Mouse (Mus musculus) cerebellum, adult 8-10 months (tissue): Measurements from ENCODE around the gene Eef1e1.
"Not testable (repeated sequence)": the region's sequence is repeated elsewhere in the genome, so short reads cannot be mapped to it uniquely, and the experiment has no call there.

Source experiments
- DNase-seq: peaks from one replicate; pipeline ENCODE4 v3.0.0; 2022

Gene Eef1e1

DNA sequence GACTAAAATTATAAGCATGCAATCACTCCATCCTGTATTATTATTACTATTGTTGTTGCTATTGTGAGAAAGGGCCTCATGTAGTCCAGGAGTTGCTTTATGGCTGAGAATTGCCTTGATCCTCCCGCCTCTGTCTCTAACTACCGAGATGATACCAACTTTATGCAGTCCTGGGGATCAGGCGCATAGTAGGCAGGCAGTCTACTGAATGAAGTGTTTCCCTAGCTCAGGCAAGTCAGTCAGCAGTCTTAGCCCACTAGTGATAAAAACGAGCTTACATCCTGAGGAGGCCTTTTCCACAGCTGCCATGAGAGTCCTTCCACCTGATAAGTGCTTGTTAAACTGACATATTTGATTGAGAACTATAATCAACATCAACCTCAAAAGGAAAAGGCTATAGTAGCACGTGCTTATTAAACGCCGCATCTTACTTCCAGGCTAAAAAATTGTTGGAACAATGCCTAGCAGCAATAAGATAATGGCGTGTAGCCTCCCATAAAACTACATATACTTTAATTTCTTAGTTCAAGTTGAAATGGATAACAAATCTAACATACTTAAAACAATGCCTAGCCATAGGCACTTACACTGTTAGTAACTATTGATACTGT is 34.5 kb downstream of the Eef1e1 start:
- DNase-seq = no peak

DNA sequence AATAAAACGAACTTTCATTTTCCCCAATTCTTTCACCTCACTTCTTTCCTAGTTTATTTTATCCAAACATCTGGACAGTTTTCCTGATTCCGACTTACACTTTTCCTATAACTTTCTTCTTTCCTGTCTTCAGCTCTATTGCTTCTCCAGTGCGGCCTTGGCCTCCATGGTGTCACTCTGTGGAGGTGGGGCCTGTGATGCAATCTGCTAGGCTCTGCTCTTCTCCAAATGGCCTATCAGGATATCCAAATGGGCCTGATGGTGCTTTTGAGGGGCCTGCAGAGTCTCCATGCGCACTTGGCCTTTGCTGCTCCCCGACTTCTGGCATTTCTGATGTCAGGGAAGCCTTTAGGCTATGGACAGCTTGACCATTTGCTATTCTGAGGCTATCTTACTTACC is 35.6 kb downstream of the Eef1e1 start:
- DNase-seq = no peak

DNA sequence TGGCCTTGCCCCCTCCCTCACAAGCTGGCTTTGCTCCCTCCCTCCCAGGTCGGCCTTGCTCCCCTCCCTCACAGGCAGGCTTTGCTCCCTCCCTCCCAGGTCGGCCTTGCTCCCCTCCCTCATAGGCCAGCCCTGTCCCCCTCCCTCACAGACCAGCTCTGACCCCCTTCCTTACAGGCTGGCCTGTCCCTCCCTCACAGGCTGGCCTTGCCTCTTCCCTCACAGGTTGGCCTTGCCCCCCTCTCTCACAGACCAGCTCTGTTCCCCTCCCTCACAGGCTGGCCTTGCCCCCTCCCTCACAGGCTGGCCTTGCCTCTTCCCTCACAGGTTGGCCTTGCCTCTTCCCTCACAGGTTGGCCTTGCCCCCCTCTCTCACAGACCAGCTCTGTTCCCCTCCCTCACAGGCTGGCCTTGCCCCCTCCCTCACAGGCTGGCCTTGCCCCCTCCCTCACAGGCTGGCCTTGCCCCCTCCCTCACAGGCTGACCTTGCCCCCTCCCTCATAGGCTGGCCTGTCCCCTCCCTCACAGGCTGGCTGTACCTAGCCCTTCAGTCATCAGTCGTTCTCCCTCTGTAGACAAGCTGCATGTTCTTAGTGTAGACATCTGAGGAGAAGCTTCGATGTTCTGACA is 40.7 kb downstream of the Eef1e1 start:
- not testable (repeated sequence) for DNase-seq

DNA sequence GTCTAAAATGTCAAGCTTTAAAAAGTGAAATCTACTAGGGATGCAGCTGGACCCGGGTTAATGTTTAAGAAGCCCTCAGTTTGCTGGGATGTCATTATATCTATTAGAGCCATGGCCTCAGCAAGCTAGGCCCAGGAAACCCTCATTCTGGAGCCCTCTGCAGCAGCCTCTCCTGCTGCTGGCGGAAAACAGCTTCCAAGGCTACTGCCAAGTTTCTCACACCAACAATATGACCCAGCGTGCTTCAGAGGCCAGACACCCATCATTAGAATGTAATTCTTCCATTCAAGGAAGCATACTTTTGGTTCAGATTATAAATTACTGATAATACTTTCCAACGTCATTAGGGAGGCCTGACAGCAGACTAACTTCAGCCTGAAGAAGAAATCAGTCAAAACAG is 42.0 kb downstream of the Eef1e1 start:
- no peak for DNase-seq

DNA sequence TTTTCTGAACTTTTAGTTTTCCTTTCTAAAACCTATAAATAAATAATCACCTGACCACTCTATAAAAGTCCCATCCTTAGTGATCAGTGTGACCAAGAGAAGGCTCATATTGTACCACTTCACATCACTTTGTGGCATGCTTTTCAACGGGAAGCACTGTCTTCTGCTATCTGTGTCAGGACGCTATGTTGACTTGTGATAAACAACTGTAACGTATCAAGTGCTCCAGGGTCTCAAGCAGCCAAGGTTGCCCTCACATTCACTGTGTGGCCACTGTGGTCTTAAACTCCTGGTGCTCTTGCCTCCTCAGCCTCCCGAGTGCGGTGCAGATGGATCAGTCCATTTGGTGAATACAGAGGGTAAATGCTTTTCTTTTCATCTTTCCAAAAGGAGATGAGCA is 43.2 kb downstream of the Eef1e1 start:
- no peak for DNase-seq

DNA sequence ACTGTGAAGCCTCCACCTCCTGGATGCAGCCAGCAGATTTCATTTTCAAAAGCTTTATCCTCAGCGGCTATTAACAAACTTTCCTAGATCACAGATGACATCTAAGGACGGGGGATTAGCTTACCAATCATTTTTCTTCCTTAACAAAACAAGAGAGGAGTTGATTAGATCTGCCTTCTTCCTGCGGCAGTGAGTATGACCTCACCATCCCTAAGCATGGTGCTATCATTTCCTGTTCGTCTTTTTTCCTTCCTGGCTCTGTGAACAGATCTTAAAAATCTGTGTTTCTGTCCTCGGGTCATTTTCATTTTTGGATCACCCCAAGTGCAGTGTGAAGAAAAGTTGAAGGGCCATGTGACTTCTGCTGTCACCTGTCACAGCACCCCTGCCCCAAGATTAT is 44.6 kb downstream of the Eef1e1 start:
- DNase-seq = no peak

DNA sequence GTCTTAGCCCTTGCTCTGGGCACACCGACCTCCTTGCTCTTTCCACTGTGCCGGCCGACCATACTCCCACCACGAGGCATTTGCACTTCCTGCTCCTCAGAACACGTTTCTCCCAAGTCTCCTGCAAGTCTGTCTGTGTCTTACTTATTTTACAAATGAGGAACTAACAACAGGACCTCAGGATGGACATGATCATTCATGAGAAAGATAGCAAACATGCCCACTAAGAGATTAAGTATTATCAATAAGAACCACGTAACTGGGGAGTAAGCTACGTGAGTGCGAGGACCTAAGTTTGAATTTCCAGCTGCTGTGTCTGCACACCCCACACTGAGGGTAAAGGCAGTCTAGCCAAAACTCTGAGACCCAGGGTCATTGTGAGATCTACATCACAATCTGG is 45.3 kb downstream of the Eef1e1 start:
- no peak for DNase-seq

DNA sequence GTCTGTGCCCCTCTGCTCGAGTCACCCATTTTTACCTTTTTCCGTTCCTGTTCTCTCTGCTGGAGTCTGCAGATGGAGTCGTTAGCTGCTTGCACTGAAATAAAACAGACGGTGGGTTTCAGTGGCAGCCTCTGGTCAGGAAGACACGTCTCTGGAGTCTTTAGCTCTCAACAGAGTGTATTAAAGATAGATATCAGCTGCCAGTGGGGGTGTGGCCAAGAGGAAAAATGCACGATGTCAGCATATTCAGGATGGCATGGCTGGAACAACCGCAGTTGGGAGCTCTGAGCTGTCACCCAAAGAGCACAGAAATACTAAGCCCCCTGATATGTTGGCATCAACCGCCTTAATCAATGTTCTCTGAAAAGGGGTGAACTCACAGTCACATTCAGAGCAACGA is 46.2 kb downstream of the Eef1e1 start:
- DNase-seq = no peak

DNA sequence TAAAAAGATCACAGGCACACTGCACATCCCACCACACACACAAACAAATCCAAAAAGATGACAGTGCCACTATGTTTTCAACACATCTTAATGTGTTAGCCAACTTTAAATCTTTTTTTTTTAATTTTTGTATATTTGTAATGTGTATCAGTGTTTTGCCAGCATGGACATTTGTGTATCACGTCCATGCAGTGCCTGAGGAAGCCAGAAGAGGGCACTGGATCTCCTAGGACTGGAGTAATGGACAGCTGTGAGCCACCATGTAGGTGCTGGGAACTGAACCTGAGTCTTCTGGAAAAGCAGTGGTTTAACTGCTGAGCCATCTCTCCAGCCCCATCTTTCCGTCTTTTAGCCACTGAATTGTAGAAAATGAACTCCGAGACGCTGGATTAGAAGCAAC is 46.7 kb downstream of the Eef1e1 start:
- no peak for DNase-seq

DNA sequence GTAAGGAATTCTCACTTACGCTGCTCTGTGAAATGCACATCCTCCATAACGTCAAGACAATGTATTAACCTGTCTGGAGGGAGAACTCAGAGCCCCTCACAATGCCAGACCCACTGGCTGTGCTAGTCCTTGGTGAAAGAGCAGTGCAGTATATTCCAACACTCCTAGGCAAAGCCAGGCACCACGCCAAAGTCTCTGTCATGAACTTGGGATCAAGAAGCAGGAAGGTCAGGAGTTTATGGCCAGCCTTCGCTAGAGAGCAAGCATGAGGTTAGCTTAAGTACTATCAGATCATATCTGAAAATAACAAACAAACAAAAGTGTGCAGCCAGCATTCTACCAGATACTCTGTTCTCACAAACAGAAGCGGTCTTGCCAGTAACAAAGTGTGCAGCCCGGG is 48.5 kb downstream of the Eef1e1 start:
- DNase-seq = no peak

DNA sequence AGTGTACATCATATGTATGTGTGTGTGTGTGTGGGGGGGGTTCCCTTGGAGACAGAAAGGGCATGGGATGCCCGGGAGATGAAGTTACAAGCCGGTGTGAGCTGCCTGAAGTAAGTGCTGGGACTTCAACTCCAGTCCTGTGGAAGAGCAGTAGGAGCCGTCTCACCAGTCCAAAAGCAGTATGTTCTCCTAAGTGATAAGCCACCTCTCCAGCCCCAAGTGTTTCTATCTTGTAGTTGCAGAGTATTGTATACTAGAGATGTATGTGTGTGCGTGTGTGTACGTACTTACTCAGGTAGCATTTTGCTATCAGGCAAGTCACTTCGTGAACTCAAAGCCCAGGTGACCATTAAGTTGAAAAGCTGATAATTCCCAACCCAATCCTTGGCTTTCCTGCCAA is 51.7 kb downstream of the Eef1e1 start:
- DNase-seq = no peak

DNA sequence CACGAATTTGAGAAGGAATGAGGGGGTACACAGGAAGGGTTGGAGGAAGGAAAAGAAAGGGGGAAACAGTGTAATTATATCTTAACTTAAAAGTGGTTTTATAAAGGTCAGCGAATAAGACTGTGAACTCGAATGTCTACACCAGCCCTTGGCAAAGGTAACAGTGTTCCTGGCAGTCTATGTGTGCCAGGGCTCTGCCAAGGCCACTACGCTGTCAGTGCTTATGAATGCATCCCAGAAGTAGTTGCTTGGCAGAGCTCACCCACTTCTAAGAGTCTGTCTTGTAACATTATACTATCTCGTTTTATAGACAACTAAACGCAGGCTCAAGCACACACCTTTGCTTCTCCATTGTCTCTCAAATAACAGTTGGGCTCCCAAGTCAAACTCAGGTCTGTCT is 53.5 kb downstream of the Eef1e1 start:
- DNase-seq = no peak

DNA sequence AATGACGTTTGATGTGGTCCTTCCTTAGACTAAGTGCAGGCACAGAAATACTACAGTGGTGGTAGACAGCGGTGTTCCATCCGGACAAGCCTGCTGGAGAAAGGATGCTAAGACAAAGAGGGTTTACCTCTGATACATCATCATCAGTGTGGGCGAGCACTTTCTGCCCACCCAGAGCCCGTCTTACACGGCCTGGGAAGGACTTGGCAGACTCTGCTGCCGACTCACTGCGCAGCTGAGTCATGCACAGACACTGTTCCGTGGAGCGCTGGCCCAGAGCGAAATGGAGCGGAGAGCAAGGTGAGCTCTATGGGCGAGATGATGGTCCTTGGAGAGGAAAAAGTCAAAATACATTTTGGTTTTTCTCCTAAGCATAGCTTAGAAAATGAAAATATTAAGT is 55.9 kb downstream of the Eef1e1 start:
- no peak for DNase-seq

DNA sequence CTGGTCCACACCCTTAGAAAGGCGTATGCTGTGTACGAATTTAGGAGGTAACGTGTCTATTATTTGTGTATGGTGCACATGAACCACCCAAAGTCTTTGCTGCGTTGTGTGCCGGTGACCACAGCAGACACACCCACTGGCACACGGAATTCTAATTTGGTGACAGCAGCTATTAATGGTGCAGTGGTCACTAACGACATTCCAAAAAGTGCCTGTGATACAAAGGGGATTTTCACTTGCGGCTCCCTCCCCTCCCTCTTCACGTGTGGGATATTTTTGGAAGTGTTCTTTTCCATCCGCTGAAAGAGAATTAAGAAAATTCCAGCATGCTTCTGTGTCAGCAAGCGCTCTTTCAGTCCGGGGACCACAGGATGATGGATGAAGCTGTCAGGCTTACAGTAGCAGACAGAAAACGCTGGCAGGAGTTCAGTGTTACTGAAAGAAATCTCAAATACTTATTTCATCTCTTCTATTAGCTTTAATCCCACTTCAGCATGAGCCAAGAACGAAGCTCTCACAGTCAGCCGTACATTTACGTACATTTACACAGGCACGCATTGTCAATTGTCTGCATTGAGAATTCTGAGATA is 56.5 kb downstream of the Eef1e1 start:
- DNase-seq = no peak

DNA sequence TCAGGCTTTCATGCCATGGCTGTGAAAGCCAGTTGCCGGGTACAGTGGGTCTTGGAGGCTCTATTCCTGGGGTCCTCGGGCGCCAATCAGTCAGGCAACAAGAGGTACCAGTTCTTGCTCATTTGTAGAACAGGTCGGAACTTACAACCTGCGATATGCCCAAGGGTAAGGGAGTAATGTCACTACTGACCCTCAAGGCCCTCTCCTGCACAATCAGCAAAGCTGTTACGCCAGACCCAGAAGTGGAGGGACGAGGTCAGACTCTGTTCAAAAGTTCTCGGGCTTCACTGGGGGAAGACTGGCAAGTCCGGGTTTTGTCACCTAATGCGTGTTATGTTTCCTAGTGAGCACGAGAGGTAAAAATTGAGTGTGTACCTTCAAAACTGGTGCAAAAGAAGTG is 58.0 kb downstream of the Eef1e1 start:
- DNase-seq = no peak

DNA sequence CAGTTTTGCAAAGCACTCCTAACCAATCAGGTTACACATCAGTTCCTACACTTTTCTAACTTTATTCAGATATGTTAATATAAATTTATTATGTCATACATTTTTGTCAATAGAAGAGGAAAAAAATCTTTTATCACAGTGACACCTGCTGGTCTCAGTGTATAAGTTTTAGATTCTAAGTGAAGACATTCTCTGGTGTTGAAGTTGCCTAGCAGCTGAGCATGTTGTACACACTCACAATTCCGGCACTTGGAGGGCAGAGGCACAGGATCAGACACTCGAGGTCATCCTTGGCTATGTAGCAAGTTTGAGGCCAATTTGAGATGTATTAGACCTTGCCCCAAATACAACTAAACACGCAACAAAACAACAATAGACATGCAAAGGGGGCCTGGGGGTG is 61.8 kb downstream of the Eef1e1 start:
- DNase-seq = no peak

DNA sequence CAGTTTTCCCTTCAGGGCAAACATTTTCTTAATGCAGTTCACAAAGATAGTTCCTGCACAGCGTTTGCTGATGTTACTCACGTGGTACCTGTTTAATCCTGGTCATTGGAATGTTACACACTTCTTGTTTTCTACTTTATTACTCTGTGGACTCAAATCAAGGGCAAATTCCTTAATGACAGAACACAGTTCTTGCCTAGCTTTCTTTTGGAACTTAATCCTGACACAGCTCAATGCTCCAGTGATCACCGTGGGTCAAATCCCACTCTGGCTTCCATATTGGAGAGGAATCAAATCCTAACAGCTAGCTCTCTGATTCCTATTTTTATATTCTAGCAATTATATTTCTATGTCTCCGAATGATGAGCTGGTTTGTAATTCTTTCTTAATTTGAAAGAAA is 62.4 kb downstream of the Eef1e1 start:
- no peak for DNase-seq
